Mouse (Mus musculus) ovary, postnatal 10 days (tissue): ENCODE measurements around the gene B4galt1.

Experiments
- DNase-seq: peaks from one replicate; pipeline ENCODE4 v3.0.0; 2022; ENCODE audit warnings: low spot score

B4galt1 gene

GRCm38 (mm10) chr4:40777116-40777515, 76.7 kb downstream of the B4galt1 start:
- DNase-seq, result no peak

- DNase-seq, result no peak
Measured at GRCm38 (mm10) chr4:40776416-40776815, 77.4 kb downstream of the B4galt1 start.

DNA sequence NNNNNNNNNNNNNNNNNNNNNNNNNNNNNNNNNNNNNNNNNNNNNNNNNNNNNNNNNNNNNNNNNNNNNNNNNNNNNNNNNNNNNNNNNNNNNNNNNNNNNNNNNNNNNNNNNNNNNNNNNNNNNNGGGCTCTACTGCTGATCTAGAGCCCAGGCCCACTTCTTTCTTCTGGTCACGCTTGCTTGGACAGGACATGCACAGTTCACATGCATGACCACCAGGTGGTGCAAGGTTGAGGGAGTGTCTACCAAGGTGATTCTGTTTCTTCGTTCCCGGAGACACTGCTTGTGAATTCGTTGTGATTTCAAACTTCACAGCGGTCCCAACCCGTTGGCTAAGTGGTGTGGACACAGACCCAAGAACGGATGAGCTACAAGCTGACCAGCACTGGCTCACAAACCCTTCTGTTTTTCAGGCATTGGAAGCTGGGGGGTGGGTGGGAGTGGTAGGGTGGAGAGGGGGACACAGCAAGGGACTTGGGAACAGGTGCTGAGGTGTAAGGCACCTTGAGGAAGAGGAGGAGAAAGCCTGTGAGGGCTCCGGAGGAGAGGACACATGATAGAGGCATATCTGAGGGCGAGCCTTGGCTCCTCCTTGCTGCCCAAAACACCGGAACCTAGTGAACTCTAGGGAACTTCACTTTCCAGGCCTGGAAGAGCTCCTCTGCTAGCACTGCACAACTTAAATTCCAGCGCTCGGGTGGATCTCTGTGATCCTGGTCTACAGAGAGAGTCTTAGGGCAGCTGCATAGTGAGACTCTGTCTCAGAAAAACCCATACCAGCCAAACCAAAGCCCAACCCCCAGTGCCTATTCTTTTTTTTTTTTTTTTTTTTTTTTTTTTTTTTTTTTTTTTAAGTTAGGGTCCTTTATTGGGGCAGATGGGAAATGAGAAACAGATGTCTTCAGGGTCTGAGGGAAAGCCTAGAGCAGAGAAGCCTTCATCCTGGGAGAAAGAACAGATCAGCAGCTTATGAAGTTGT, 79.2 kb downstream of the B4galt1 start:
- peak; percentile 59 for DNase-seq

DNA sequence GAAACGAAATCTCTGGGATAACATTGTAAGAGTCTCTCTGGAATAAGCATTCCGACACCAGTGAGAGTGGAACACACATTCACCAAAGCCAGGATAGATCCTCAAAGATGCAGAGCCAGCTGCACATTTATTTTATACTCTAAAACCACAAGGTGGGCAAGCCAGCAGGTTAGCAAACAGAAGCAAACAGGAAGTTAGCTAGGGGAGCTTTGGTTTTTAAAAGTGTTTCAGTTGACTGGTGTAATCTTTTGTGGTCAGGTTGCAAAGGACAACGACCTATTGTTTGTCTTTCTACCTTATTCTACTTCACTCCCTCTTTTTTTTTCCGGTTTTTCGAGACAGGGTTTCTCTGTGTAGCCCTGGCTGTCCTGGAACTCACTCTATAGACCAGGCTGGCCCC, 93.9 kb downstream of the B4galt1 start:
- no peak for DNase-seq

- DNase-seq, result peak; percentile 90
Measured at GRCm38 (mm10) chr4:40757780-40758420, 95.9 kb downstream of the B4galt1 start, which contains the start of gene Smu1. TSS of gene Smu1 (minus strand) at chr4:40757923.

GRCm38 (mm10) chr4:40757157-40757779, 96.5 kb downstream of the B4galt1 start:
- no peak for DNase-seq
